Mouse (Mus musculus) midbrain, embryonic 14.5 days (tissue): ENCODE data around the gene Pdcd4. TPM values are rescaled to one million over a fixed set of nuclear protein-coding genes. Genes with fewer than 3 reads are reported as not detected.

Experiments
- ATAC-seq: fragments of 200-750 bp; cut with Nextera tagmentation; 2 replicates; pipeline ENCODE4 v1.8.0; 2017; ENCODE audit warnings: moderate number of reproducible peaks, moderate library complexity; ENCODE audit not compliant: low FRiP score, low TSS enrichment
- DNase-seq: peaks from one replicate; pipeline ENCODE4 v3.0.0-alpha.2; 2015
- H3K27ac ChIP-seq: fragments of 300-500 bp; sonication (generic); replicated peaks from 2 replicates; pipeline ENCODE4 v1.5.1; 2014; ENCODE audit warnings: mild to moderate bottlenecking, low read depth, low read length, moderate library complexity
- H3K27me3 ChIP-seq: fragments of 300-500 bp; sonication (generic); 2 replicates; pipeline ENCODE4 v1.6.1; 2014; ENCODE audit warnings: low read length, control low read depth, mixed read lengths; ENCODE audit not compliant: control insufficient read depth, insufficient read depth
- H3K36me3 ChIP-seq: fragments of 300-500 bp; sonication (generic); 2 replicates; pipeline ENCODE4 v1.6.1; 2014; ENCODE audit warnings: low read length, control low read depth; ENCODE audit not compliant: control insufficient read depth, insufficient read depth
- H3K4me1 ChIP-seq: fragments of 300-500 bp; sonication (generic); 2 replicates; pipeline ENCODE4 v1.6.1; 2014; ENCODE audit warnings: mild to moderate bottlenecking, antibody characterized with exemption, low read length, control low read depth; ENCODE audit not compliant: control insufficient read depth, insufficient read depth
- H3K4me2 ChIP-seq: fragments of 300-500 bp; sonication (generic); 2 replicates; pipeline ENCODE4 v1.6.1; 2014; ENCODE audit warnings: mild to moderate bottlenecking, low read length, moderate library complexity
- H3K4me3 ChIP-seq: fragments of 300-500 bp; sonication (generic); replicated peaks from 2 replicates; pipeline ENCODE4 v1.5.1; 2014; ENCODE audit warnings: low read depth, low read length
- H3K9ac ChIP-seq: fragments of 300-500 bp; sonication (generic); replicated peaks from 2 replicates; pipeline ENCODE4 v1.6.1; 2014; ENCODE audit warnings: mild to moderate bottlenecking, low read length, moderate library complexity
- H3K9me3 ChIP-seq: fragments of 300-500 bp; sonication (generic); 2 replicates; pipeline ENCODE4 v1.6.1; 2016; ENCODE audit warnings: low read length, control low read depth, mixed read lengths; ENCODE audit not compliant: control insufficient read depth
- WGBS: fragments of 180-500 bp; shearing (Covaris S2); extraction: QIAGEN DNeasy Blood & Tissue Kit; methylation state at CpG from one replicate; pipeline ENCODE4 v1.1.7; 2014; 5-methylcytosine and 5-hydroxymethylcytosine counted together
- polyA plus RNA-seq: library from polyadenylated mRNA; unstranded; fragments of >200 nt; fragmentation: Nextera tagmentation; extraction: Ambion mirVana; gene quantifications from 2 replicates; pipeline ENCODE4 v1.2.1, GENCODE M21; 2014

Gene Pdcd4
- polyA plus RNA-seq, 1 experiment from 2014 or later, result 73.9 TPM

DNA sequence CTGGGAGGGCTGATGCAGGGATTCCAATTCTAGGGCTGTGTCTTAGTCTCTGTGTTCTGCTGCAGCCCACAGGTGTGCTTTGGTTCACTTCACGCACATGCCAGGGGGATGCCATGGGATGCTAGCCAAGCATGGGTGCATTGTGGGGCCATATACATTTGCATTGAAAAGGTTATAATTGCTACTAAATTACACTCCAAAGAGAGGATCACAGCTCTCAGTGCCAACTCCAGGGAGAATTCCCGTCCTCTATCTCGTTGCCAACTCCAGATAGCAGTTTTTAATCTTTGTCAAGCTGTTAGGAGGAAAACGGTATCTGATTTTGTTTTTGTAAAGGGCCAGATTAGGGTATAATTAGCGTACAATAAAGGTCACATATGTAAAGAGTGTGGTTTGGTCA is 36.2 kb upstream of the Pdcd4 start:
- Histone ChIP-seq H3K4me1 (peaks cover 32% of the 10 kb centered on the region), H3K9ac (no peak overlapping the region), H3K4me2 (no peak overlapping the region), H3K27me3 (no peaks in the 10 kb centered on the region), H3K36me3 (no peaks in the 10 kb centered on the region), H3K27ac (no peak overlapping the region), H3K4me3 (no peak overlapping the region), H3K9me3 (no peaks in the 10 kb centered on the region)
- WGBS, result 72% methylated on average over 5 of the region's 5 CpGs
- DNase-seq, result no peak
- no peak for ATAC-seq

DNA sequence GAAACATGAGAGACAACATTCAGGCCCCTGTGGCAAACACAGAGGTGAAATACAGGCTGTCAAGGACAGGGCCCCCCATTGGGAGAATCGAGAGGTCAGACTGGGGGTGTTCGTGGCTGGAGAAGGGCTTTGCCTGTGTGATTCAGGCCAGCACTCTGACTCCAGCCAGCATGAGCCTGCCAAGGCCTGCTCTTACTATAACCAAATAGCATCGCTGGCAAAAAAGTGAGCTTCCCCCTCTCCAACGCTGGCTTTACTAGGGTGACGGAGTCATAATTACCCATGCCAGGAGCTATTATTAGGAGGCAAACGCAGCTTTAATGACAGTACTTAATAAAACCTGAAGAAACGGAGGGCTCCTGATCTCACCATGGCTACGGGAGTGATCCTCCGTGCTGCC is 35.2 kb upstream of the Pdcd4 start:
- Histone ChIP-seq H3K9me3 (no peaks in the 10 kb centered on the region), H3K36me3 (no peaks in the 10 kb centered on the region), H3K4me2 (no peak overlapping the region), H3K27me3 (no peaks in the 10 kb centered on the region), H3K9ac (no peak overlapping the region), H3K4me1 (peaks cover 23% of the 10 kb centered on the region), H3K4me3 (no peak overlapping the region), H3K27ac (no peak overlapping the region)
- WGBS, result 72% methylated on average over 9 of the region's 9 CpGs
- no peak for ATAC-seq
- no peak for DNase-seq

DNA sequence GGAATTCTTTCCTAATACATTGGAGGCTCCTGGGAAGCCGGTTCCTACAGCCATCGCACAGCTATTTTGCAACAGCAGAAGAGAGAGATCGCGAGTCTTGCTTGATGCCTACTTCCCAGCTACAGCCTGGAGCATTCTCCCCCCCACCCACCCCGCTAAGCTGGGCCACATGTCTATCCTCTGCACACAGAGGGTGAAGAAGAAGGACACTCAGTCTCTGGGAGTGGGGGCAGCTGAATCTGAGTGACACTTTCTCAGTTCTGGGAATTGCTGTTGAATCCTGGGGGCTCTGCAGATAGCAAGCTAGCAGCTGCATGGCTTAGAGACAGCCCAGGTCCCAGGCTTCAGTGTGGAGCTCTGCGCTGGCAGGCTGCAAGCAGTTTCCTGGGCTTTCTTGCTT is 34.1 kb upstream of the Pdcd4 start:
- no peak overlapping the region for H3K9ac ChIP-seq
- H3K4me3 ChIP-seq, result no peak overlapping the region
- no peak overlapping the region; the same call in 1 of the 2 replicates for H3K27ac ChIP-seq
- H3K9me3 ChIP-seq, result no peaks in the 10 kb centered on the region
- no peaks in the 10 kb centered on the region for H3K27me3 ChIP-seq
- DNase-seq, result no peak
- H3K4me1 ChIP-seq, result peaks cover 12% of the 10 kb centered on the region
- no peak overlapping the region for H3K4me2 ChIP-seq
- no peak for ATAC-seq
- WGBS, result 71% methylated on average over 6 of the region's 6 CpGs
- no peaks in the 10 kb centered on the region for H3K36me3 ChIP-seq

- H3K4me2 ChIP-seq, result no peak overlapping the region
- H3K4me1 ChIP-seq, result no peaks in the 10 kb centered on the region; the same call in 1 of the 2 replicates
- no peak overlapping the region for H3K27ac ChIP-seq
- ATAC-seq, result no peak
- no peaks in the 10 kb centered on the region for H3K27me3 ChIP-seq
- H3K9ac ChIP-seq, result no peak overlapping the region
- 37% methylated on average over 9 of the region's 9 CpGs for WGBS
- no peaks in the 10 kb centered on the region for H3K9me3 ChIP-seq
- H3K4me3 ChIP-seq, result no peak overlapping the region
- no peaks in the 10 kb centered on the region for H3K36me3 ChIP-seq
- no peak for DNase-seq
Observed at GRCm38 (mm10) chr19:53859149-53859548, 32.9 kb upstream of the Pdcd4 start.

GRCm38 (mm10) chr19:53859593-53859992 is 32.4 kb upstream of the Pdcd4 start:
- Histone ChIP-seq H3K27me3 (no peaks in the 10 kb centered on the region), H3K9ac (no peak overlapping the region), H3K4me3 (no peak overlapping the region), H3K9me3 (no peaks in the 10 kb centered on the region), H3K4me2 (no peak overlapping the region), H3K36me3 (no peaks in the 10 kb centered on the region), H3K4me1 (no peaks in the 10 kb centered on the region), H3K27ac (no peak overlapping the region)
- no peak for DNase-seq
- WGBS, result 34% methylated on average over 7 of the region's 7 CpGs
- ATAC-seq, result no peak

GRCm38 (mm10) chr19:53861346-53861745 is 30.7 kb upstream of the Pdcd4 start:
- Histone ChIP-seq H3K36me3 (no peaks in the 10 kb centered on the region), H3K9me3 (no peaks in the 10 kb centered on the region), H3K4me3 (no peak overlapping the region), H3K4me1 (no peaks in the 10 kb centered on the region), H3K27ac (no peak overlapping the region), H3K9ac (no peak overlapping the region), H3K4me2 (no peak overlapping the region), H3K27me3 (no peaks in the 10 kb centered on the region)
- ATAC-seq (no peak), DNase-seq (no peak)
- WGBS, result 76% methylated on average over 7 of the region's 7 CpGs

- Histone ChIP-seq H3K4me1 (no peaks in the 10 kb centered on the region), H3K4me2 (no peak overlapping the region), H3K4me3 (no peak overlapping the region), H3K9ac (no peak overlapping the region), H3K9me3 (no peaks in the 10 kb centered on the region), H3K27ac (no peak overlapping the region), H3K27me3 (no peaks in the 10 kb centered on the region), H3K36me3 (no peaks in the 10 kb centered on the region)
- ATAC-seq (no peak), DNase-seq (no peak)
- WGBS, result 56% methylated on average over 8 of the region's 8 CpGs
Observed at GRCm38 (mm10) chr19:53862573-53863246, 29.3 kb upstream of the Pdcd4 start.

DNA sequence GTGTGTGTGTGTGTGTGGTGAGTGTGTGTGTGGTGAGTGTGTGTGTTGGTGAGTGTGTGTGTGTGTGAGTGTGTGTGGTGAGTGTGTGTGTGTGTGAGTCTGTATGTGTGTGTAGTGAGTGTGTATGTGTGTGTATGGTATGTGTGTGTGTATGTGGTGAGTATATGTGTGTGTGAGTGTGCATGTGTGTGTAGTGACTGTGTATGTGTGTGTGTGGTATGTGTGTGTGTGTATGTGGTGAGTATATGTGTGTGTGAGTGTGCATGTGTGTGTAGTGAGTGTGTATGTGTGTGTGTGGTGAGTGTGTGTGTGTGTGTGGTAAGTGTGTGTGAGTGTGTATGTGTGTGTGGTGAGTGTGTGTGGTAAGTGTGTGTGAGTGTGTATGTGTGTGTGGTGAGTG is 24.8 kb upstream of the Pdcd4 start:
- Histone ChIP-seq H3K27me3 (no peaks in the 10 kb centered on the region), H3K9ac (no peak overlapping the region), H3K4me1 (no peaks in the 10 kb centered on the region), H3K36me3 (no peaks in the 10 kb centered on the region), H3K9me3 (no peaks in the 10 kb centered on the region), H3K27ac (no peak overlapping the region), H3K4me3 (no peak overlapping the region), H3K4me2 (no peak overlapping the region)
- ATAC-seq (no peak), DNase-seq (no peak)

GRCm38 (mm10) chr19:53868125-53868524 is 23.9 kb upstream of the Pdcd4 start:
- no peaks in the 10 kb centered on the region for H3K9me3 ChIP-seq
- WGBS, result 92% methylated on average over 6 of the region's 6 CpGs

More at GRCm38 (mm10) chr19:53868125-53868524, 23.9 kb upstream of the Pdcd4 start:
- Histone ChIP-seq H3K9ac (no peak overlapping the region), H3K27ac (no peak overlapping the region), H3K4me2 (no peak overlapping the region), H3K4me1 (no peaks in the 10 kb centered on the region), H3K36me3 (no peaks in the 10 kb centered on the region), H3K4me3 (no peak overlapping the region), H3K27me3 (no peaks in the 10 kb centered on the region)
- DNase-seq, result no peak
- no peak for ATAC-seq
